Mouse (Mus musculus) midbrain, postnatal 0 days (tissue): ENCODE measurements around the gene Capn1. TPM values are rescaled to one million over a fixed set of nuclear protein-coding genes. Genes with fewer than 3 reads are reported as not detected.

ENCODE experiments used
- ATAC-seq: fragments of 200-750 bp; cut with Nextera tagmentation; 2 replicates; pipeline ENCODE4 v1.8.0; 2017; ENCODE audit warnings: moderate number of reproducible peaks, mild to moderate bottlenecking, moderate TSS enrichment, moderate library complexity; ENCODE audit not compliant: low FRiP score
- DNase-seq: peaks from one replicate; pipeline ENCODE4 v3.0.0-alpha.2; 2015; ENCODE audit warnings: low spot score
- H3K27ac ChIP-seq: fragments of 300-500 bp; sonication (generic); 2 replicates; pipeline ENCODE4 v1.5.1; 2014; ENCODE audit warnings: low read depth, mild to moderate bottlenecking, low read length, mixed read lengths
- H3K27me3 ChIP-seq: fragments of 300-500 bp; sonication (generic); 2 replicates; pipeline ENCODE4 v1.6.1; 2014; ENCODE audit warnings: low read length, control low read depth, mixed read lengths; ENCODE audit not compliant: insufficient read depth
- H3K36me3 ChIP-seq: fragments of 300-500 bp; sonication (generic); 2 replicates; pipeline ENCODE4 v1.6.1; 2014; ENCODE audit warnings: low read length, control low read depth, mixed read lengths; ENCODE audit not compliant: insufficient read depth
- H3K4me1 ChIP-seq: fragments of 300-500 bp; sonication (generic); 2 replicates; pipeline ENCODE4 v1.6.1; 2014; ENCODE audit warnings: mild to moderate bottlenecking, control low read depth, antibody characterized with exemption, low read length, mixed read lengths; ENCODE audit not compliant: insufficient read depth
- H3K4me2 ChIP-seq: fragments of 300-500 bp; sonication (generic); 2 replicates; pipeline ENCODE4 v1.6.1; 2014; ENCODE audit warnings: low read depth, mild to moderate bottlenecking, low read length, mixed read lengths; ENCODE audit not compliant: poor library complexity, severe bottlenecking
- H3K4me3 ChIP-seq: fragments of 300-500 bp; sonication (generic); 2 replicates; pipeline ENCODE4 v1.5.1; 2014; ENCODE audit warnings: low read depth, mild to moderate bottlenecking, low read length, moderate library complexity
- H3K9ac ChIP-seq: fragments of 300-500 bp; sonication (generic); replicated peaks from 2 replicates; pipeline ENCODE4 v1.6.1; 2014; ENCODE audit warnings: mild to moderate bottlenecking, low read length, moderate library complexity, mixed read lengths; ENCODE audit not compliant: poor library complexity, severe bottlenecking
- H3K9me3 ChIP-seq: fragments of 300-500 bp; sonication (generic); 2 replicates; pipeline ENCODE4 v1.6.1; 2016; ENCODE audit warnings: low read length, control low read depth
- CTCF ChIP-seq: IDR thresholded peaks from 2 replicates; pipeline ENCODE4 v1.5.1; 2016; ENCODE audit warnings: antibody characterized with exemption, mild to moderate bottlenecking
- WGBS: fragments of 180-500 bp; shearing (Covaris S2); extraction: QIAGEN DNeasy Blood & Tissue Kit; methylation state at CpG from one replicate; pipeline ENCODE4 v1.1.7; 2014; 5-methylcytosine and 5-hydroxymethylcytosine counted together
- polyA plus RNA-seq: library from polyadenylated mRNA; unstranded; fragments of >200 nt; fragmentation: Nextera tagmentation; extraction: Ambion mirVana; gene quantifications from 2 replicates; pipeline ENCODE4 v1.2.1, GENCODE M21; 2015
- total RNA-seq: library from RNA; depleted of rRNA; stranded (reverse); fragments of >200 nt; gene quantifications from 2 replicates; pipeline ENCODE4 v1.2.3, GENCODE M21; 2014

Gene Capn1
- total and polyA plus RNA-seq, 2 experiments from 2014 or later = 3.9 to 7.9 TPM

- Histone ChIP-seq H3K4me1 (peaks cover 10% of the 10 kb centered on the region), H3K27me3 (no peaks in the 10 kb centered on the region), H3K9ac (no peak overlapping the region), H3K4me2 (no peak overlapping the region), H3K9me3 (no peaks in the 10 kb centered on the region), H3K27ac (no peak overlapping the region), H3K4me3 (no peak overlapping the region), H3K36me3 (peaks cover 56% of the 10 kb centered on the region)
- DNase-seq = no peak
- ATAC-seq = no peak
- no peak for TF ChIP-seq CTCF
- WGBS = 86% methylated on average over 11 of the region's 11 CpGs
These were observed 33.1 kb upstream of the Capn1 start for GRCm38 (mm10) chr19:6048681-6049410.

GRCm38 (mm10) chr19:6047899-6048166 lies 32.1 kb upstream of the Capn1 start:
- DNase-seq (no peak), ATAC-seq (no peak)
- TF ChIP-seq CTCF = no peak
- 86% methylated on average over 8 of the region's 8 CpGs for WGBS
- no peak overlapping the region for H3K27ac ChIP-seq
- peaks cover 48% of the 10 kb centered on the region for H3K36me3 ChIP-seq
- H3K4me3 ChIP-seq = peak overlapping the region; percentile 65
- peak overlapping the region; percentile 97 for H3K4me2 ChIP-seq
- H3K9ac ChIP-seq = peak overlapping the region; percentile 80; the same call in 1 of the 2 replicates
- H3K27me3 ChIP-seq = no peaks in the 10 kb centered on the region
- H3K9me3 ChIP-seq = no peaks in the 10 kb centered on the region
- H3K4me1 ChIP-seq = peaks cover 10% of the 10 kb centered on the region

GRCm38 (mm10) chr19:6047154-6047898 lies 31.6 kb upstream of the Capn1 start:
- 0 out of 2 replicates have a peak, but pooled peaks have one; percentile 7 for TF ChIP-seq CTCF
- peak overlapping the region; percentile 80 for H3K9ac ChIP-seq
- peak overlapping the region; percentile 97 for H3K27ac ChIP-seq
- peak; percentile 12; the same call in 1 of the 2 replicates for ATAC-seq
- DNase-seq = no peak
- peaks cover 43% of the 10 kb centered on the region for H3K36me3 ChIP-seq
- peak overlapping the region; percentile 97 for H3K4me2 ChIP-seq
- H3K27me3 ChIP-seq = no peaks in the 10 kb centered on the region
- H3K4me1 ChIP-seq = peaks cover 10% of the 10 kb centered on the region
- H3K9me3 ChIP-seq = no peaks in the 10 kb centered on the region
- 2% methylated on average over 42 of the region's 44 CpGs for WGBS
- peak overlapping the region; percentile 65 for H3K4me3 ChIP-seq

- Histone ChIP-seq H3K27me3 (no peaks in the 10 kb centered on the region), H3K9me3 (no peaks in the 10 kb centered on the region), H3K4me2 (peak within 1 kb of the TSS; percentile 97), H3K27ac (peak within 1 kb of the TSS; percentile 97), H3K4me1 (peaks cover 10% of the 10 kb centered on the region), H3K36me3 (peaks cover 35% of the 10 kb centered on the region), H3K4me3 (peak within 1 kb of the TSS; percentile 65), H3K9ac (peak within 1 kb of the TSS; percentile 80)
- ATAC-seq = peak; percentile 89
- TF ChIP-seq CTCF = no peak
- under 1% methylated on average over 65 of the region's 65 CpGs for WGBS
- DNase-seq = peak; percentile 97
These were observed 30.8 kb upstream of the Capn1 start, which contains the start of gene Syvn1 for GRCm38 (mm10) chr19:6046294-6047153. Gene Syvn1 (plus strand): TSS chr19:6046576.

GRCm38 (mm10) chr19:6045366-6046293 lies 29.9 kb upstream of the Capn1 start:
- Histone ChIP-seq H3K27ac (peak overlapping the region; percentile 97), H3K9me3 (no peaks in the 10 kb centered on the region), H3K27me3 (no peaks in the 10 kb centered on the region), H3K36me3 (peaks cover 26% of the 10 kb centered on the region), H3K4me1 (peaks cover 10% of the 10 kb centered on the region), H3K4me3 (peak overlapping the region; percentile 65), H3K4me2 (peak overlapping the region; percentile 97), H3K9ac (peak overlapping the region; percentile 80)
- ATAC-seq (peak; percentile 17), DNase-seq (peak; percentile 65)
- TF ChIP-seq CTCF = peak; percentile 55
- WGBS = 16% methylated on average over 20 of the region's 20 CpGs
